Mouse (Mus musculus) liver, embryonic 14.5 days (tissue): ENCODE measurements at regions not wholly inside any gene's neighbourhood (a gene's known extent, or its start where the extent isn't known, plus 50 kb on each side); places are given as distances from the start of the nearest gene placed in this dataset.

Experiments used
- CTCF ChIP-seq: IDR thresholded peaks from 2 replicates; pipeline ENCODE4 v1.5.1; 2016; ENCODE audit warnings: antibody characterized with exemption, low read depth, control low read depth
- EP300 ChIP-seq: IDR thresholded peaks from 2 replicates; pipeline ENCODE4 v1.6.1; 2016; ENCODE audit warnings: antibody characterized with exemption, low read depth

DNA sequence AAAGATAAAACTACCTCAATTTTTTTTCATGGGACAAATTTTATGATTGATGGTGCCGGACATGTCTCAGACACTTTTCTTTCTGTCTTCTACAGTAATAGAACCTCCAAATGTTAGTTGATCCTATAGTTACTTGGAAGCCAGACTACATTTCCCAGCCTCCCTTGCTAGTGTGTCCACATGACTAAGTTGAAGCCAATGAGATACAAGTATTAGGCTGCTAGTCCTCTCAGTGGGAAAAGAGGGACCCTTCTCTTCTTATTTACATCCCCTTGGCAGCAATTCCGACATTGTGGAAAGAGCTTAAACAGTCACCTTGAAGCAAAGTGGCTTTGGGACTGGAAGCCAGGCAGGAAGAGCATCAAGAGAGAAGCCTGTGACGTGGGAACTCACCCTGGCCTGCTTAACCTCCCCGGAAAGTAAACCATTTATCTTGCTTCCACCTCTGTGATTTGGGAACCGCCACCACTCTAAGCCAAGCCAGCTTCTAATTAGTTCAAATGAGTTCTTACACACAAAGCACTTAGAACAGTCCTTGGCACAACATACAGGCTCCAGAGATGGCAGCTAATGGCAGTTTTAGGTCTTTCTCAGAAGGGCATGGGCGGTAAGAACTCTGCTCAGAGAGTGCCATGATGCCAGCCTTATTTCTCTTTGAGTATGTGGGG, 241.4 kb upstream of the Gm4791 start:
- no peak for TF ChIP-seq CTCF
- no peak for TF ChIP-seq EP300
